8 mouse cellular contexts compared by ENCODE assay signal in the genomic region with DNA sequence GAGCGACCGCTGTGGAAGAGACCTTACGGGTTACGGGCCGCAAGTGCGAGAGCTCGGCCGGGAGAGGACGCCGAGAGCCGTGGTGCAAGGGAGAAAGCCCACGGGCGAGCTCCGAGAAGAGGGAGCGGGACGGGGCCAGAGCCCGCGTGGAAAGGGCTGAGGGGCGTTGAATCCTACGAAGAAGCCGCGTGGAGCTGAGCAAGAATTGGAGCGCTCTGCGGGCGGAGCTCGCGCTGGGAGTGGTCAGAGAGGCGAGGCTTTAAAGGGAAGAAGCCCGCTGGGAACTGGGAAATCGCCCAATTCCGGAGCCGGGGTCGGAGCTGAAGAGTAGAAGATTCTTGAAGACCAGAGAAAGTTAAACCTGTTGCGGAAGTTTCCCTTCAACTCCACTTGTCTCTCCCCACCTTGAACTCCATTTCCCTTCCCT. TPM values are rescaled to one million over a fixed set of nuclear protein-coding genes. Genes with fewer than 3 reads are reported as not detected.
A peak's percentile ranks its signal among the peaks of the same experiment; 100 is the strongest.
DNase-seq lines count a peak whose midpoint lies in the region; ATAC-seq lines count a peak whose summit lies in the region.

No protein-coding gene starts in this region.

- DNase-seq in layer of hippocampus, adult 11-12 months (ENCODE audit: low spot score) = peak; percentile 47
- no peak for DNase-seq in layer of hippocampus, adult 9-10 months (ENCODE audit: low spot score)
- peak; percentile 78 to 82 for DNase-seq in cerebellum, postnatal 10 days
- DNase-seq in gastrocnemius, adult 8-10 months (ENCODE audit: low spot score in 2 of 2) = peak; percentile 28 to 47
- DNase-seq in midbrain, embryonic 10.5 days (ENCODE audit: low spot score) = no peak
- DNase-seq in testis, postnatal 14 days (ENCODE audit: low spot score) = peak; percentile 79

- WGBS in hindbrain, embryonic 15.5 days = under 1% methylated on average over 34 of the region's 34 CpGs
- under 1% methylated on average over 34 of the region's 34 CpGs for WGBS in limb, embryonic 12.5 days
- WGBS in midbrain, embryonic 10.5 days = under 1% methylated on average over 34 of the region's 34 CpGs

- H3K4me3 ChIP-seq in hindbrain, embryonic 15.5 days = peak overlapping the region; percentile 57
- H3K4me3 ChIP-seq in limb, embryonic 12.5 days (replicated peaks) = peak overlapping the region; percentile 73
- H3K4me3 ChIP-seq in midbrain, embryonic 10.5 days = peak overlapping the region; percentile 91

- H3K27ac ChIP-seq in hindbrain, embryonic 15.5 days (replicated peaks) = peak overlapping the region; percentile 54
- H3K27ac ChIP-seq in limb, embryonic 12.5 days = peak overlapping the region; percentile 90
- peak overlapping the region; percentile 93 for H3K27ac ChIP-seq in midbrain, embryonic 10.5 days (replicated peaks)

- no peaks in the 10 kb centered on the region for H3K36me3 ChIP-seq in hindbrain, embryonic 15.5 days
- H3K36me3 ChIP-seq in limb, embryonic 12.5 days = no peaks in the 10 kb centered on the region
- no peaks in the 10 kb centered on the region for H3K36me3 ChIP-seq in midbrain, embryonic 10.5 days

- ATAC-seq in hindbrain, embryonic 15.5 days (ENCODE audit: low FRiP score, low read depth) = no peak
- ATAC-seq in limb, embryonic 12.5 days (ENCODE audit: insufficient number of reproducible peaks, insufficient read depth, low FRiP score, low TSS enrichment, low read depth) = no peak

- H3K9me3 ChIP-seq in hindbrain, embryonic 15.5 days = no peaks in the 10 kb centered on the region
- no peaks in the 10 kb centered on the region for H3K9me3 ChIP-seq in limb, embryonic 12.5 days
- H3K9me3 ChIP-seq in midbrain, embryonic 10.5 days (replicated peaks) = no peaks in the 10 kb centered on the region

- H3K27me3 ChIP-seq in hindbrain, embryonic 15.5 days = no peaks in the 10 kb centered on the region
- H3K27me3 ChIP-seq in limb, embryonic 12.5 days = no peaks in the 10 kb centered on the region
- no peaks in the 10 kb centered on the region for H3K27me3 ChIP-seq in midbrain, embryonic 10.5 days (ENCODE audit: low read depth, poor library complexity, severe bottlenecking)

- H3K4me2 ChIP-seq in hindbrain, embryonic 15.5 days = peak overlapping the region; percentile 93
- H3K4me2 ChIP-seq in limb, embryonic 12.5 days = peak overlapping the region; percentile 82

- H3K4me1 ChIP-seq in hindbrain, embryonic 15.5 days (replicated peaks) = peaks cover 34% of the 10 kb centered on the region
- peaks cover 43% of the 10 kb centered on the region for H3K4me1 ChIP-seq in limb, embryonic 12.5 days (replicated peaks)
- peaks cover 66% of the 10 kb centered on the region for H3K4me1 ChIP-seq in midbrain, embryonic 10.5 days

- peak overlapping the region; percentile 19; the same call in 1 of the 2 replicates for H3K9ac ChIP-seq in hindbrain, embryonic 15.5 days
- peak overlapping the region; percentile 58 for H3K9ac ChIP-seq in limb, embryonic 12.5 days (replicated peaks)

RNA-seq across cellular contexts. Expression of a gene that starts 0.4 kb away (rescaled TPM):
- under 1 TPM; 0.20 to 0.51 (median 0.24) TPM for total RNA-seq in gastrocnemius, adult 8-10 months (2022)
- 1.1 and 1.7 TPM in 2 replicates for polyA plus RNA-seq in hindbrain, embryonic 15.5 days (2015; fragmentation: Nextera tagmentation; extraction: Ambion mirVana)
- polyA plus RNA-seq in limb, embryonic 12.5 days (2016; fragmentation: Nextera tagmentation; extraction: Ambion mirVana) = 3.1 and 3.8 TPM in 2 replicates
- 4.4 and 5.7 TPM in 2 replicates for polyA plus RNA-seq in midbrain, embryonic 10.5 days (2016; fragmentation: Nextera tagmentation; extraction: Ambion mirVana)

RNA-seq across cellular contexts. Expression of a gene that starts 0.9 kb away (rescaled TPM):
- 10 to 100 TPM in 2 of 4 experiments, 1 to 10 TPM in 2; 7.5 to 14.1 (median 10.9) TPM for total RNA-seq in gastrocnemius, adult 8-10 months (2022)
- polyA plus RNA-seq in hindbrain, embryonic 15.5 days (2015; fragmentation: Nextera tagmentation; extraction: Ambion mirVana) = 22.6 and 28.3 TPM in 2 replicates
- 15.3 and 17.1 TPM in 2 replicates for polyA plus RNA-seq in limb, embryonic 12.5 days (2016; fragmentation: Nextera tagmentation; extraction: Ambion mirVana)
- 16.9 and 18.7 TPM in 2 replicates for polyA plus RNA-seq in midbrain, embryonic 10.5 days (2016; fragmentation: Nextera tagmentation; extraction: Ambion mirVana)

Comparison
In these comparisons a context has a peak if more than half of its experiments do, and no peak if none do; other contexts are left out.
1. DNase-seq: peak in layer of hippocampus, adult 11-12 months (single experiment), cerebellum, postnatal 10 days (2 of 2), gastrocnemius, adult 8-10 months (2 of 2) and testis, postnatal 14 days (single experiment); none in layer of hippocampus, adult 9-10 months (single experiment) and midbrain, embryonic 10.5 days (single experiment).
2. Peak in every context shown above with its lines, with median percentiles within 50 percentile points of each other: H3K27ac ChIP-seq and H3K4me3 ChIP-seq.